Mouse (Mus musculus): ENCODE measurements around the gene Ndufaf1.

- TF ChIP-seq CTCF (IDR thresholded peaks at IDR 0.05; ENCODE audit: insufficient read depth, low read depth, low read length), result no peak
- TF ChIP-seq POLR2A (IDR thresholded peaks at IDR 0.05; ENCODE audit: insufficient read depth, low read depth, low read length), result no peak
Measured at GRCm38 (mm10) chr2:119683706-119684105, 21.1 kb upstream of the Ndufaf1 start.

All from olfactory bulb, adult 2 months (tissue).